Mouse (Mus musculus) thymus, adult 2 months (tissue): ENCODE data around the gene Tpgs1. TPM values are rescaled to one million over a fixed set of nuclear protein-coding genes. Genes with fewer than 3 reads are reported as not detected.

Experiments used
- DNase-seq: peaks from one replicate; pipeline ENCODE4 v3.0.0; 2021
- H3K27ac ChIP-seq: fragments of 200-500 bp; 2 replicates; pipeline ENCODE4 v1.5.1; 2012; ENCODE audit warnings: low read length, control low read depth; ENCODE audit not compliant: control insufficient read depth, insufficient read depth
- H3K27me3 ChIP-seq: fragments of 200-500 bp; 2 replicates; pipeline ENCODE4 v1.6.1; 2012; ENCODE audit warnings: mild to moderate bottlenecking, low read length, moderate library complexity, mixed read lengths; ENCODE audit not compliant: control insufficient read depth, insufficient read depth
- H3K36me3 ChIP-seq: fragments of 200-500 bp; 2 replicates; pipeline ENCODE4 v1.6.1; 2012; ENCODE audit warnings: mild to moderate bottlenecking, low read length, moderate library complexity; ENCODE audit not compliant: control insufficient read depth, insufficient read depth
- H3K4me1 ChIP-seq: fragments of 200-500 bp; replicated peaks from 2 replicates; pipeline ENCODE4 v1.6.1; 2012; ENCODE audit warnings: low read length; ENCODE audit not compliant: control insufficient read depth, insufficient read depth
- H3K4me3 ChIP-seq: fragments of 200-500 bp; 2 replicates; pipeline ENCODE4 v1.5.1; 2012; ENCODE audit warnings: mild to moderate bottlenecking, low read length, control low read depth, moderate library complexity; ENCODE audit not compliant: control insufficient read depth, insufficient read depth
- CTCF ChIP-seq: fragments of 200-500 bp; IDR thresholded peaks from 2 replicates; pipeline ENCODE4 v1.5.1; 2012; ENCODE audit warnings: mild to moderate bottlenecking, control low read depth, low read length, moderate library complexity, borderline replicate concordance; ENCODE audit not compliant: control insufficient read depth, poor library complexity, insufficient read depth; ENCODE audit errors: extremely low read depth
- POLR2A ChIP-seq: fragments of 200-500 bp; IDR thresholded peaks from 2 replicates; pipeline ENCODE4 v1.6.1; 2012; ENCODE audit warnings: mild to moderate bottlenecking, low read length, control low read depth, moderate library complexity; ENCODE audit not compliant: control insufficient read depth, poor library complexity, insufficient read depth; ENCODE audit errors: extremely low read depth
- WGBS: fragments of 180-500 bp; shearing (Covaris S2); methylation state at CpG from one replicate; pipeline ENCODE4 v1.1.7; 2018; 5-methylcytosine and 5-hydroxymethylcytosine counted together
- polyA plus RNA-seq: library from polyadenylated mRNA; depleted of rRNA; stranded (reverse); fragments of >200 nt; gene quantifications from 2 replicates; pipeline ENCODE4 v1.2.3, GENCODE M21; 2012; rRNA removed

Tpgs1 gene
- polyA plus RNA-seq = 92.1 and 92.3 TPM in 2 replicates

DNA sequence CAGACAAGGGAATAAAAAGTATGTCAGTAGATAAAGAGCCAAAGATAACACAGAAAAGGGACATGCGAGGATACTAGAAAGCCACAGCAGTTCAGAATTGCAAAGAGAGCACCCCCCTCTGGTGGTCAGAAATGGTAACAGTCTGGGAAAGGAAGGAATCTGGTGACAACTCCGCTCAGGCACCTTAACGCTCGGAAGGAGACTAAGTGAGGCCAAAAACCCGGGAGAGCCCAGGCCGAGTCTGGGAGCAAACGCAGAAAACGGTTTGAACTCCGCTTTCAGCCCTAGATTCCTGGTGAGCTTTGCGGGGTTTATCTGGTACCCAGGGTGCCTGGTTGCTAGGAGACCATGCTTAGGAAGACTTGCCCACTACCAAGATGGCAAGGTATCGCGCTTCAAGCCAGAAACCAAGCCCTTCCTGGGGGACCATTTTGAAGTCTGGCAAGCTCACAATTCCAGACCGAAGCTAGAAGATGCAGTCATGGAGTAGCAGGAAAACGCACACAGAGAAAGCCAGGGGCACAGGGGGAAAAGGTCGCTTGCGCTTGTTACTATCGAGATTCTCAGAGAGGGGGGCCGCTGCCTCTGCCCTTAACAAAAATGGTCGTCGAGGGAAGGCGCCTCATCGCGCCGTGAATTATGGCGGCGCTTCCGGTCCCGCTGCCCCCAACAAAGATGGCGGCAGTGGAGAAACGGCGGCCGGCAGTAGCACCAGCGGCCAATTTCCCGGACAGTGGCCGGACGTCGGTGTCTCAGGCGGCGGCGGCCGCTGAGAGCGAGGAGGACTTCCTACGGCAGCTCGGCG, at the start of gene Tpgs1:
Gene Tpgs1, plus strand, starts transcription at position 599 of the 805 bp plus-strand sequence.
- H3K27ac ChIP-seq = peak within 1 kb of the TSS; percentile 37; the same call in 1 of the 2 replicates
- TF ChIP-seq POLR2A (peak; percentile 50; the same call in 1 of the 2 replicates), CTCF (peak; percentile 80; the same call in 1 of the 2 replicates)
- DNase-seq = peak; percentile 89
- H3K4me1 ChIP-seq = peaks cover 9% of the 10 kb centered on the region
- H3K27me3 ChIP-seq = no peaks in the 10 kb centered on the region
- H3K4me3 ChIP-seq = peak within 1 kb of the TSS; percentile 76
- under 1% methylated on average over 45 of the region's 45 CpGs for WGBS
- no peaks in the 10 kb centered on the region for H3K36me3 ChIP-seq

DNA sequence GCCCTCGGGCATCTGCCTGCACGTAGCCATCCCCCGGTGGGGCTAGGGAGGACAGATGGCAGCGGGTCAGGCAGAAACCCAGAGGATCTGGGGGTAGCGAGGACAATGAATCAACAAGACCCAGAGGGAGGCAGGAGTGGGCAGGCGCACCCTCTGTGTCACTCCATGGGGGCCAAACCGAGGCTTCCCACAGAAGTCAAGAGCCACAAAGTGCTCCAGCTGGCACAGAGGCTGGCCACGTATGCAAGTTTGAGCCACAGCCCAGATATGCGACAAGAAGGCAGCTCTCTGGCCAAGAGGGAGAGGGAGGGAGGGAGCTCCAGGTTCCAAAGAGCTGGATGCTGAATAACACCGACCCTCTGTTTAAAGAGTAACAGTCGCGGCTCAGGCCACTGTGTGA, 45.2 kb upstream of the Tpgs1 start:
- Histone ChIP-seq H3K27me3 (no peaks in the 10 kb centered on the region), H3K27ac (no peak overlapping the region), H3K4me1 (no peaks in the 10 kb centered on the region), H3K4me3 (no peak overlapping the region), H3K36me3 (no peaks in the 10 kb centered on the region)
- TF ChIP-seq CTCF (no peak), POLR2A (no peak)
- 77% methylated on average over 12 of the region's 12 CpGs for WGBS
- DNase-seq = no peak

DNA sequence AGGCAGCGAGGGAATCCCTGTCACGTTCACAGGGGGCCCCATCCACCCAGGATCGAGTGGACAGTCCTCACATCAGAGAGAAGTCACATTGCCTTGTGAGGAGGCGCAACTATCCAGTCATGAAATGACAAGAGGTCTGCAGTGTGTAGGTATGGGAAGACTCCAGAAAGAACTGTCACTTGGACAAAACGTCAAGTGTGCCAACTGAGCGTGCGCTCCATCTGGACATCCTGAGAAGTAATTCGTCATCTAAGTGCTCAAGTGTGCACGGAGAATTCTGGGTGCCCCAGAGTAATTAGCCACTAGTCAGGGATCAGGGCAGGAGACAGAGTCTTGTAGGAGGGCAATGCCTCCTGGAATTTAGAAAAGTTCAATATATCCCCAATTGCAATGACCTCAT, 43.8 kb upstream of the Tpgs1 start:
- WGBS = 83% methylated on average over 9 of the region's 9 CpGs
- DNase-seq = no peak
- no peak for TF ChIP-seq POLR2A
- TF ChIP-seq CTCF = no peak
- Histone ChIP-seq H3K4me3 (no peak overlapping the region), H3K36me3 (no peaks in the 10 kb centered on the region), H3K27ac (no peak overlapping the region), H3K27me3 (no peaks in the 10 kb centered on the region), H3K4me1 (no peaks in the 10 kb centered on the region)

DNA sequence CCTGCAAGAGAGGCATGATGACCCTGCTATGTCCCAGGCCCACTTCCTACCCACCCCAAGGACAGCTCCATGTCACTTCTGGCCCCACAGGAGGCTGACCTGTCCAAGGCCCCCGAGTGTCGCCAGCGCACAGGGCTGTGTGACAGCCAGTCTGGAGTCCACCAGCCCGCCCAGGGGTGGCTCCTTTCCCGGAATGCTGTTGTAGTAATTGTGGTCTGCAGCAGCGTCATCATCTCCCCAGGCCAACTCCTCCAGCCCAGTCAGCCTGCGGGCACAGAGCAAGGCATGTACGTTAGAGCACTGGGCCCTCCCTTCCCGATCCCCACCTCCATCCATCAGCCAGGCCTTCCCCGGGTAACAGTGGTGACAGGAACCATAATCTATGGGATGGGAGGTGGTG, 43.0 kb upstream of the Tpgs1 start:
- no peak overlapping the region for H3K27ac ChIP-seq
- DNase-seq = no peak
- no peaks in the 10 kb centered on the region for H3K36me3 ChIP-seq
- H3K4me3 ChIP-seq = no peak overlapping the region
- WGBS = 93% methylated on average over 10 of the region's 10 CpGs
- TF ChIP-seq POLR2A (no peak), CTCF (no peak)
- no peaks in the 10 kb centered on the region for H3K27me3 ChIP-seq
- no peaks in the 10 kb centered on the region for H3K4me1 ChIP-seq

DNA sequence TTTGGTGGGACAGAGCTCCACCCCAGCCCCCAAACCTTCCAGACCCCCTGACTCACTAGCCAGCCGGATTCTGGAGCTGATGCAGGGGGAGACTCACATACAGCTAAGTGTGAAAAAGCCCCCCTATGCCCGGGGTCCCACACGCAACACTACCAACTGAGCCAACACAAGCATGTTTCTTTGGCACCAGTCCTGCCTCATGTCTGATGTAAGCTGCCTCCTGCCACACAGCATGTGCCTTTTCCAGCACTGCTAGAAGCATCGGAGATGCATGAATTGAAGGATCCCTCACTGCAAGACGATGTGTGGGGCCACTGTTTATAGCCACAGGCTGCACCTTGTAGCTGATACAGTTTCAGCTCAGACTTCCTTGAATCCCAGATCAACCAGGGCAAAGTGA, 40.8 kb upstream of the Tpgs1 start:
- no peak for TF ChIP-seq CTCF
- TF ChIP-seq POLR2A = no peak
- WGBS = 85% methylated on average over 5 of the region's 5 CpGs
- H3K36me3 ChIP-seq = no peaks in the 10 kb centered on the region
- H3K4me3 ChIP-seq = no peak overlapping the region
- no peaks in the 10 kb centered on the region for H3K4me1 ChIP-seq
- H3K27me3 ChIP-seq = no peaks in the 10 kb centered on the region
- H3K27ac ChIP-seq = no peak overlapping the region
- DNase-seq = no peak

DNA sequence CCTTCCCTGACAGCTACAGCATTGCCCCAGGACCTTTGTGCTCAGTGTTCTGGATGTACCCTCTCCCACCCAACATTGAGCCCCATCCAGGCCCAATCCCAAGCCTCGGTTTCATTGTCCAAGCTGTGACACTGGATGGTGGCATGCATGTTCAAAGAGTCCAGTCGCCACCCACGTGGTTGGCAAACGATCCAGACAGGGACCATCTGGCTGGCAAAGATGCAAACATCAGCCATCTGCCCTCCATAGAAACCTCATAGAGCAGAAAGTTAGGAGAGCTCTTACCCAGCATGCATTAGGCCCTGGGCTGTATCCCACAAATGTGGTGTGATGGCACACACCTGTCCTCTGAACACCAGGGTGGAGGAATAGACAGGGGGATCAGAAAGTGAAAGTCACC, 37.7 kb upstream of the Tpgs1 start:
- H3K36me3 ChIP-seq = no peaks in the 10 kb centered on the region
- no peak overlapping the region for H3K4me3 ChIP-seq
- H3K4me1 ChIP-seq = no peaks in the 10 kb centered on the region
- TF ChIP-seq CTCF (no peak), POLR2A (no peak)
- whole genome bisulfite sequencing = 83% methylated on average over 4 of the region's 4 CpGs
- no peaks in the 10 kb centered on the region; the same call in 1 of the 2 replicates for H3K27me3 ChIP-seq
- DNase-seq = no peak
- H3K27ac ChIP-seq = no peak overlapping the region
